Mouse (Mus musculus) ovary, postnatal 10 days (tissue): ENCODE results near the gene Macrod2.

Experiments
- DNase-seq: peaks from one replicate; pipeline ENCODE4 v3.0.0; 2022; ENCODE audit warnings: low spot score

The Macrod2 gene

GRCm38 (mm10) chr2:141859220-141859619, 1464.1 kb downstream of the Macrod2 start:
- DNase-seq: no peak

GRCm38 (mm10) chr2:141861679-141862268, 1466.7 kb downstream of the Macrod2 start:
- DNase-seq: no peak

- DNase-seq: no peak
Observed at GRCm38 (mm10) chr2:141862531-141863265, 1467.6 kb downstream of the Macrod2 start.

GRCm38 (mm10) chr2:141863628-141864165, 1468.6 kb downstream of the Macrod2 start:
- no peak for DNase-seq

- no peak for DNase-seq
Observed at GRCm38 (mm10) chr2:141870930-141871329, 1475.8 kb downstream of the Macrod2 start.

GRCm38 (mm10) chr2:141876155-141876851, 1481.2 kb downstream of the Macrod2 start:
- DNase-seq: no peak

GRCm38 (mm10) chr2:141876958-141877357, 1481.8 kb downstream of the Macrod2 start:
- DNase-seq: no peak

GRCm38 (mm10) chr2:141878473-141878872, 1483.4 kb downstream of the Macrod2 start:
- no peak for DNase-seq

GRCm38 (mm10) chr2:141879711-141880110, 1484.6 kb downstream of the Macrod2 start:
- no peak for DNase-seq

GRCm38 (mm10) chr2:141886694-141887474, 1491.8 kb downstream of the Macrod2 start:
- no peak for DNase-seq

GRCm38 (mm10) chr2:141889497-141889896, 1494.4 kb downstream of the Macrod2 start:
- DNase-seq: no peak

GRCm38 (mm10) chr2:141897951-141898350, 1502.8 kb downstream of the Macrod2 start:
- DNase-seq: no peak

- no peak for DNase-seq
Observed at GRCm38 (mm10) chr2:141911831-141912447, 1516.8 kb downstream of the Macrod2 start.

GRCm38 (mm10) chr2:141913486-141913885, 1518.4 kb downstream of the Macrod2 start:
- no peak for DNase-seq

GRCm38 (mm10) chr2:141913894-141914293, 1518.8 kb downstream of the Macrod2 start:
- DNase-seq: no peak

GRCm38 (mm10) chr2:141920377-141920992, 1525.4 kb downstream of the Macrod2 start:
- no peak for DNase-seq

- DNase-seq: no peak
Observed at GRCm38 (mm10) chr2:141935130-141935529, 1540.0 kb downstream of the Macrod2 start.

- no peak for DNase-seq
Observed at GRCm38 (mm10) chr2:141954795-141955194, 1559.7 kb downstream of the Macrod2 start.

- DNase-seq: no peak
Observed at GRCm38 (mm10) chr2:141955197-141955596, 1560.1 kb downstream of the Macrod2 start.

GRCm38 (mm10) chr2:141962868-141963267, 1567.8 kb downstream of the Macrod2 start:
- no peak for DNase-seq
